Mouse (Mus musculus) forebrain, embryonic 15.5 days (tissue): ENCODE measurements around the gene Plppr5. TPM values are rescaled to one million over a fixed set of nuclear protein-coding genes. Genes with fewer than 3 reads are reported as not detected.

Experiments used
- ATAC-seq: fragments of 200-750 bp; cut with Nextera tagmentation; replicated peaks from 2 replicates; pipeline ENCODE4 v1.8.0; 2017; ENCODE audit warnings: mild to moderate bottlenecking, moderate TSS enrichment, moderate library complexity
- H3K27ac ChIP-seq: fragments of 300-500 bp; sonication (generic); replicated peaks from 2 replicates; pipeline ENCODE4 v1.5.1; 2015; ENCODE audit warnings: mild to moderate bottlenecking, inconsistent platforms
- H3K27me3 ChIP-seq: fragments of 300-500 bp; sonication (generic); 2 replicates; pipeline ENCODE4 v1.6.1; 2015; ENCODE audit warnings: inconsistent platforms
- H3K36me3 ChIP-seq: fragments of 300-500 bp; sonication (generic); 2 replicates; pipeline ENCODE4 v1.6.1; 2015; ENCODE audit warnings: mild to moderate bottlenecking, inconsistent platforms
- H3K4me1 ChIP-seq: fragments of 300-500 bp; sonication (generic); 2 replicates; pipeline ENCODE4 v1.6.1; 2015; ENCODE audit warnings: inconsistent platforms
- H3K4me2 ChIP-seq: fragments of 300-500 bp; sonication (generic); replicated peaks from 2 replicates; pipeline ENCODE4 v1.6.1; 2015; ENCODE audit warnings: mild to moderate bottlenecking, inconsistent platforms
- H3K4me3 ChIP-seq: fragments of 300-500 bp; sonication (generic); 2 replicates; pipeline ENCODE4 v1.5.1; 2015; ENCODE audit warnings: mild to moderate bottlenecking, inconsistent platforms
- H3K9ac ChIP-seq: fragments of 300-500 bp; sonication (generic); replicated peaks from 2 replicates; pipeline ENCODE4 v1.6.1; 2015; ENCODE audit warnings: mild to moderate bottlenecking, inconsistent platforms
- H3K9me3 ChIP-seq: fragments of 300-500 bp; sonication (generic); 2 replicates; pipeline ENCODE4 v1.6.1; 2016; ENCODE audit warnings: inconsistent platforms
- WGBS: fragments of 180-500 bp; shearing (Covaris S2); methylation state at CpG from one replicate; pipeline ENCODE4 v1.1.7; 2015; ENCODE audit warnings: mixed read lengths; 5-methylcytosine and 5-hydroxymethylcytosine counted together
- polyA plus RNA-seq: library from polyadenylated mRNA; unstranded; fragments of >200 nt; fragmentation: Nextera tagmentation; extraction: Ambion mirVana; gene quantifications from 2 replicates; pipeline ENCODE4 v1.2.1, GENCODE M21; 2015

Gene Plppr5
- polyA plus RNA-seq, 1 experiment from 2014 or later = 7.4 TPM

DNA sequence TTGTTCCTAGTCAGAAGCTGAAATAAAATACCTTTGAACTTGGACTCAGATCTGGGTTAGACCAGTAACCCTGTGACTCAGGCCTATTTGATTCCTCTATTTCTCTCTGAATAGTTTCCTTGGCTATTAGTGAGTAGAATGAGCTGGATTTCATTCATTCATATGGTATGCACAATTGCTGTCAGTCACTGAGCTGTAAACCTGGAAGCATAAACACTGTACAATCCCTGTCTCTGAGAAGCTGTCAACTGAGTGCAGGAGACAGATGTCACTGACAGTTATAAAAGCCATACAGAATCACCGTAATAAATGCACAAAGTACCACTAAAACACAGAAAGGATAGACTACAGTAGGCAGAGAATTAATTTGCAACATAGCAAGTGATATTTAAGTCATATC lies 40.2 kb downstream of the Plppr5 start:
- Histone ChIP-seq H3K9me3 (no peaks in the 10 kb centered on the region), H3K36me3 (no peaks in the 10 kb centered on the region), H3K4me2 (no peak overlapping the region), H3K27me3 (no peaks in the 10 kb centered on the region), H3K9ac (no peak overlapping the region), H3K27ac (peak overlapping the region; percentile 20; the same call in 1 of the 2 replicates), H3K4me1 (peaks cover 8% of the 10 kb centered on the region), H3K4me3 (no peak overlapping the region)
- 39% methylated on average over 1 of the region's 1 CpGs for WGBS
- no peak for ATAC-seq

DNA sequence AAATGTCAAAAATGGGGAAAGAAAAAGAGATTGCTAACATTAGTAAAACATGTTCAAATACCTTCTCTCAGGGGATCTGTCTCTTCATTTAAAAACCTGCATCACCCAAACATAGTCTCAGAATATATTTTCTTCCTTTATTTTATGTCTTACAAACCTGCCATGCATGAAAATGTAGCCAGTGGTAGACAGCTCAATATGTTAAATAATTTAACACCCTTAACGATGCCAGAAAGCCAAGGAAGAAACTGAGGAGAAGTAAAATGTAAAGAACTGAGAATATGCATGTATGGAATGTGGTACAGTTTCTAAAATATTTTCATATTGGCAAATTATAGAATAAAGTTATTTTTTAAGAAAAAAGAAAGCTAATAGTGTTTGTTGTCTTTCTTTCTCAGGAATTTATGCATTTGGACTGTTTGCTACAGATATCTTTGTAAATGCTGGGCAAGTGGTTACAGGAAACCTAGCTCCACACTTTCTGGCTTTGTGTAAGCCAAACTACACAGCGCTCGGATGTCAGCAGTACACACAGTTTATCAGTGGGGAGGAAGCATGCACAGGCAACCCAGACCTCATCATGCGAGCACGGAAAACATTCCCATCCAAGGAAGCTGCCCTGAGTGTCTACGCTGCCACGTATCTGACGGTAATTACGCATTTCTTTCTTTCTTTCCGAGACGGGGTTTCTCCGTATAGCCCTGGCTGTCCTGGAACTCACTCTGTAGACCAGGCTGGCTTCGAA lies 50.8 kb downstream of the Plppr5 start:
- peak overlapping the region; percentile 45 for H3K27ac ChIP-seq
- no peak overlapping the region for H3K4me3 ChIP-seq
- no peaks in the 10 kb centered on the region for H3K27me3 ChIP-seq
- H3K9me3 ChIP-seq = no peaks in the 10 kb centered on the region
- no peak overlapping the region for H3K4me2 ChIP-seq
- no peak overlapping the region for H3K9ac ChIP-seq
- 74% methylated on average over 13 of the region's 13 CpGs for WGBS
- ATAC-seq = 0 out of 2 replicates have a peak, but pooled peaks have one; percentile 47
- peaks cover 16% of the 10 kb centered on the region for H3K4me1 ChIP-seq
- no peaks in the 10 kb centered on the region for H3K36me3 ChIP-seq

DNA sequence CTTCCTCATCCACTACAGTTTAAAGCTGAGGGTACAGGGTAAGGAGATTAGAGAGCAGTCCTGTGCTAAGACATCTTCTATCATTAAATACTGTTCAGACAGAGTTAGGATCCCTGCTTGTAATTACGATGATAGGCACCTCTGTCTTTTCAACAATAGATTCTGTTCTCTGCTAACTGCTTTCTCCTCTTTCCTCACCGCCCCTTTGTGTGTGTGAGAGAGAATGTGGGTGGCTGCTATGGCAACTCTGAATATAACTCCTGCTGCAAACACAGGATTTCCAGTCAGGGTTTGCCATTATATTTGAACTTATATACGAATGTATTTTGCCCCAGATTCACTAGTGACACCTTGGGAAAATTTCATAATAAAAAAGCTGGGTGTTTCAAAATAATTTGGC lies 54.2 kb downstream of the Plppr5 start:
- no peaks in the 10 kb centered on the region for H3K36me3 ChIP-seq
- H3K27ac ChIP-seq = peak overlapping the region; percentile 70
- H3K9ac ChIP-seq = no peak overlapping the region
- H3K4me1 ChIP-seq = peaks cover 20% of the 10 kb centered on the region
- ATAC-seq = peak; percentile 73
- H3K9me3 ChIP-seq = no peaks in the 10 kb centered on the region
- WGBS = 9% methylated on average over 3 of the region's 3 CpGs
- H3K4me2 ChIP-seq = no peak overlapping the region
- H3K4me3 ChIP-seq = no peak overlapping the region
- no peaks in the 10 kb centered on the region for H3K27me3 ChIP-seq

DNA sequence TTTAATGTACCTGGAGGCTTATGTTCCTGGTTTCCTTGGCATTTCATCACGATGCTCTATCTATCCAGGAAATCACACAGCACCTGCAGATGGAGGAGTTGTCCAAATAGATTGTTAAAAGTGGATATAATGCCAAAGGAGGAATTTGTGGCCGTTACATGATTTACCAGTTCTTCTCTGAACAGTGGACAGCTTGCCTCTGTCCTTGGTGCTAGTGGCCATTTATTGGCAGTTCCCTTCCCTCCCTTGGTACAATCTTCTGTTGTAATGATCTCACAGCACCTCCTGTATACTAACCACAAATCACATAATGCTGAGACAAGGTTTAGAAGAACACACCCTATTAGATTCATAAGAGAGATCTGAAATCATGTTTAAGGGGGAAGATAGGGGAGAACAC lies 55.7 kb downstream of the Plppr5 start:
- WGBS = 72% methylated on average over 2 of the region's 2 CpGs
- ATAC-seq = no peak

DNA sequence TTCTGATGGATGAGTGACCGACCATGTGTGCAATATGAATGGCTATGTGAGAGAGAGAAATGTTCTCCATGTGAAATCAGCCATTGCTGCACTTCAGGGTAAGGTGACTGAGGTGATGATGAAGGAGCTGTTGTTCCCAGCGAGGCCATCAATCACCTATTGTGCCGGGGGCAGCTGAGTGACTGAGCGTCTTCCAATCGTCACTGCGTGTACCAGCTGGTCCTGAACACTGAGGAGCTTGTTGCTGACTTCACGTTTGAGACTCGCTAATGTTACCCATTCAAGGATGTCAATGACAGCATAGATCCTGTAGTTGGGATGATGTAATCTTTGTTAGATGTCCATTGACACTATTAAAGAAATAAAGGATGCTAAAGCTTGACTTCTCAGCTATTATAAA lies 74.0 kb downstream of the Plppr5 start:
- no peaks in the 10 kb centered on the region for H3K27me3 ChIP-seq
- H3K4me1 ChIP-seq = no peaks in the 10 kb centered on the region
- no peak for ATAC-seq
- H3K9ac ChIP-seq = no peak overlapping the region
- no peak overlapping the region for H3K4me3 ChIP-seq
- H3K4me2 ChIP-seq = no peak overlapping the region
- WGBS = 69% methylated on average over 8 of the region's 8 CpGs
- H3K27ac ChIP-seq = no peak overlapping the region
- no peaks in the 10 kb centered on the region for H3K9me3 ChIP-seq
- no peaks in the 10 kb centered on the region for H3K36me3 ChIP-seq

More for the DNA sequence above, 55.7 kb downstream of the Plppr5 start:
- H3K27ac ChIP-seq = no peak overlapping the region
- no peaks in the 10 kb centered on the region for H3K36me3 ChIP-seq
- H3K4me2 ChIP-seq = no peak overlapping the region
- H3K27me3 ChIP-seq = no peaks in the 10 kb centered on the region
- peaks cover 15% of the 10 kb centered on the region for H3K4me1 ChIP-seq
- no peaks in the 10 kb centered on the region for H3K9me3 ChIP-seq
- no peak overlapping the region for H3K4me3 ChIP-seq
- no peak overlapping the region for H3K9ac ChIP-seq

DNA sequence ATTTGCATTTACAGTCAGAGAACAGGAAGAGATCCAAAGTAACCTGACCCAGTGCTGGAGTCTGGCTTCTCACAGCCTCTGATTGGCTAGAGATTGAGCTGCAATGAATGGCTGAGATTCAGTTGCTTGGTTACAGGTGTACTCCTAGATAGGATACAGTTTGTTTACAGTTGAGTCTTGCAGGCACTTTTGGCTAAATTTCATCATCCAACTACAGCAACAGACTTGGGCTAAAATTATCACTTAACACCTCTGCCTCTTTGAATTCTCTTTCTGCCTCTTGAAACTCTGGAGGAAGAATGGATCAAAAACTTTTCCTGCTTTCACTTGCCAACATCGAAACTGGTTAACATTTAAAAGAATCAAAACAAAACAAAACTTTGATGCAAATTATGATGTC lies 89.7 kb downstream of the Plppr5 start:
- no peak for ATAC-seq
- Histone ChIP-seq H3K27ac (no peak overlapping the region), H3K4me2 (no peak overlapping the region), H3K9me3 (no peaks in the 10 kb centered on the region), H3K9ac (no peak overlapping the region), H3K36me3 (no peaks in the 10 kb centered on the region), H3K27me3 (no peaks in the 10 kb centered on the region), H3K4me3 (no peak overlapping the region), H3K4me1 (no peaks in the 10 kb centered on the region)
- 42% methylated on average over 1 of the region's 1 CpGs for WGBS

DNA sequence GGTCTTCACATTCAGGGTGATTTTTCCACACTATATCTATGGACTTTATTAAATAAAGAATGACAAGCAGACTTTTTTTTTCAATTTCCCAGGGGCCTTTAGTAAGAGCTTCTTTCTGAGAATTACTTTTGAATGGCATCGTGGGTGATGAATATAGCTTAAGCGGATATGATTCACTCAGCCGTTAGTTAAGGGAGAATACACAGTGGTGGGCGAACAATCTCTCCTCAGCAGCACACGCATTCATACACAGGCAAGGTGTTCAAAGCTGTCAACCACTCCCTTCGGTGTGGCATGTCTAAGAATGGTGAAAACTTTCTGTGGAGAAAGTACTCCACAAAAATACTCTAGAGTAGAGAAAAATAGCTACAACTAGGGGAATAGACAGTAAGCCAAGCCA lies 104.6 kb downstream of the Plppr5 start:
- Histone ChIP-seq H3K9me3 (no peaks in the 10 kb centered on the region), H3K36me3 (no peaks in the 10 kb centered on the region), H3K4me2 (no peak overlapping the region), H3K4me1 (no peaks in the 10 kb centered on the region), H3K4me3 (no peak overlapping the region), H3K27ac (no peak overlapping the region), H3K27me3 (no peaks in the 10 kb centered on the region), H3K9ac (no peak overlapping the region)
- WGBS = 88% methylated on average over 6 of the region's 6 CpGs
- no peak for ATAC-seq

DNA sequence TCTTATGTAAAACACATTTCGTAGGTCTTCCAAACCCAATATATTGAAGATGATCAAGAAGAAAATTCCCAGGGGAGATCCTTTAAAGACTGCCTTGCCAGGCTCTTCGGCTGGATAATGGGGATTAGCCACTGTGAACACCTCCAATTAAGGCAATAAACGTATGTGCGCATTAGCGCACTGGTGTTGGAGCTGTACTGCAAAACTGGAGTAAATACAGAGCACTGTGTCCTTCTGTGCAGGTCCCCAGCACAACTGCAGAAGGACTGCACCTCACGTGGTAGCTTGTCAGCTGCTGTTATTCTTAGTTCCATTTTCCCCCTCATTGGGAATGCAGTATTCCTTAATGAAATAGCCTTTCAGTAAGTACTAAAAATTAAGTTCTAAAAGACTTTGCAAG lies 110.0 kb downstream of the Plppr5 start:
- Histone ChIP-seq H3K9ac (no peak overlapping the region), H3K27me3 (no peaks in the 10 kb centered on the region), H3K4me2 (no peak overlapping the region), H3K4me3 (no peak overlapping the region), H3K9me3 (no peaks in the 10 kb centered on the region), H3K36me3 (no peaks in the 10 kb centered on the region), H3K4me1 (peaks cover 4% of the 10 kb centered on the region; the same call in 1 of the 2 replicates), H3K27ac (no peak overlapping the region)
- ATAC-seq = no peak
- 36% methylated on average over 6 of the region's 6 CpGs for WGBS

DNA sequence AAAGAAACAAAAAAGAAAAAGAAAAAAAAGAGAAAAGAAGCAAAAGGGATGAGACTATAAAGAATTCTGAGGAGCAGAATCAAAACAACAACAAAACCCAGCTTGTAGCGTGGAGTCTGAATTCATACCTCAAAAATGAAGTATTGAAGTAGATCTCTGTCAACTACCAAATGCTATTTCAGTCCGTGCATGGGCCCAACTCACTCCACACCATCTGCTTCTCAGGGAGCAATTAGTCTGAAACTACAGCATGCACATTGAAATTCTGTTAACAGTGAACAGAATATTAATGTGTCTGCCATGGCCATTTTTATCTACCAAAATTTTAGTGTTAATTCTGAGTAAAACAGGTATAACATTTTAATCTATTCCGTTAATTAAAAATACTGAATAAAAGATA lies 111.4 kb downstream of the Plppr5 start:
- H3K4me1 ChIP-seq = peaks cover 4% of the 10 kb centered on the region; the same call in 1 of the 2 replicates
- no peaks in the 10 kb centered on the region for H3K9me3 ChIP-seq
- WGBS = 57% methylated on average over 3 of the region's 3 CpGs
- H3K27me3 ChIP-seq = no peaks in the 10 kb centered on the region
- H3K4me2 ChIP-seq = no peak overlapping the region
- H3K4me3 ChIP-seq = no peak overlapping the region
- H3K36me3 ChIP-seq = no peaks in the 10 kb centered on the region
- H3K9ac ChIP-seq = no peak overlapping the region
- 0 out of 2 replicates have a peak, but pooled peaks have one; percentile 53 for ATAC-seq
- no peak overlapping the region for H3K27ac ChIP-seq

DNA sequence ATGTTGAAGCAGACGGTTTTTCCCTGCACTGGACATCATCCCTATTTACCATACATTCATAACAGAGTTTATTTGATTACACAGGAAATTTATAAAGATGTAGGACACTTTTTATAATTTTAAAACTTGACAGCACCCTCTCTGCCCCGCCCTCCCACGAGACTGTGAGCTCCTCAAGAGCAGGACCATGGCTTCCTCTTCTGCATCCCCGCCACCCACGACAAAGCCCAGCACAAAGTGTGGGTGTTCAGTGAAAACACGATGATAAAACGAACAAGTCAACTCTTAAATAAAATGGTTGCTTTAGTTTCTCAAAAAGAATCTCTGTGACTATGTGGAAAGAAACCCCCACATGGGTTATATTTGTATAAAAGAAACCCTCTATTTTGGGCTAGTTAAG lies 112.0 kb downstream of the Plppr5 start:
- no peak for ATAC-seq
- Histone ChIP-seq H3K4me3 (no peak overlapping the region), H3K9me3 (no peaks in the 10 kb centered on the region), H3K4me2 (no peak overlapping the region), H3K27ac (no peak overlapping the region), H3K27me3 (no peaks in the 10 kb centered on the region), H3K4me1 (peaks cover 4% of the 10 kb centered on the region; the same call in 1 of the 2 replicates), H3K9ac (no peak overlapping the region), H3K36me3 (no peaks in the 10 kb centered on the region)
- WGBS = 91% methylated on average over 7 of the region's 7 CpGs

DNA sequence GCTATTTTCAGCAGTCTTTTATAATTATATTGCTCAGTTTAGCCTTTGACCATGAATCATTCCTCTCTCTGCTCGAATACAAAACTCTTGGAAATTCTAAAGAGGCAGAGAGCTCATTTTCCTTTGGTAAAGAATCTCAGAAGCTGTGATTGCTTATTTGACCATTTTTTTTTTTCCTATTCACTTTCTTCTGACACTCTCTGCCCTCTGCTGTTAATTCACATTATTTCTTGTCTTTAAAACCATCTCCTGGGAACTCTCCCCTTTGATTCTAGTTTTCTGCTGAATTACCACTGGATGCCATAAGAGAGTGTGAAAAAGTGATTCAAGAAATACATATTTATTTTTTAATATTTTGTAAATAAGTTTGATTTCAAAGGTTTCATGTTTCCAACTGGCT lies 120.1 kb downstream of the Plppr5 start:
- H3K9ac ChIP-seq = no peak overlapping the region
- WGBS = 26% methylated on average over 1 of the region's 1 CpGs
- H3K4me2 ChIP-seq = no peak overlapping the region
- no peaks in the 10 kb centered on the region for H3K9me3 ChIP-seq
- no peak for ATAC-seq
- no peaks in the 10 kb centered on the region for H3K4me1 ChIP-seq
- H3K4me3 ChIP-seq = no peak overlapping the region
- no peak overlapping the region for H3K27ac ChIP-seq
- H3K27me3 ChIP-seq = no peaks in the 10 kb centered on the region
- no peaks in the 10 kb centered on the region for H3K36me3 ChIP-seq

DNA sequence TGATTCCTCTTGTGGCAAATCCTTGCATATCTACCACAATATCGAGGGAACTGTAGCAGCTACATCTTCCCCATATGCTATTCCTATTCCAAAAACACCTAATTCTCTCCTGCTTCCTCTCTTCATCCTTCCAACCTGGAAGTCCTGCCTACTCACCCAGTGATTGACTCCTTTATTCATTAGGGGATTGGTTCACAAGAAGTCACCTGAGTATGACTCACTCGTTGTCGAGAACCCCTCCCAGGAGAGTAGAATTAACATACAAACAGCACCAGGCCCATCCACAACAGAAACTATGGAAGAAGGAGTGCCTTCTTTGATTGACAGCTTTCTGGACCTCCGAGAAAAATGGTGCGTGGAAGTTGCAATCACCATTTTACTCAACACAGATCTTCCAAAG lies 121.7 kb downstream of the Plppr5 start:
- H3K36me3 ChIP-seq = no peaks in the 10 kb centered on the region
- H3K4me1 ChIP-seq = no peaks in the 10 kb centered on the region
- no peaks in the 10 kb centered on the region for H3K27me3 ChIP-seq
- no peak overlapping the region for H3K27ac ChIP-seq
- no peak for ATAC-seq
- H3K9ac ChIP-seq = no peak overlapping the region
- no peaks in the 10 kb centered on the region for H3K9me3 ChIP-seq
- no peak overlapping the region for H3K4me3 ChIP-seq
- WGBS = 86% methylated on average over 5 of the region's 5 CpGs
- no peak overlapping the region for H3K4me2 ChIP-seq

DNA sequence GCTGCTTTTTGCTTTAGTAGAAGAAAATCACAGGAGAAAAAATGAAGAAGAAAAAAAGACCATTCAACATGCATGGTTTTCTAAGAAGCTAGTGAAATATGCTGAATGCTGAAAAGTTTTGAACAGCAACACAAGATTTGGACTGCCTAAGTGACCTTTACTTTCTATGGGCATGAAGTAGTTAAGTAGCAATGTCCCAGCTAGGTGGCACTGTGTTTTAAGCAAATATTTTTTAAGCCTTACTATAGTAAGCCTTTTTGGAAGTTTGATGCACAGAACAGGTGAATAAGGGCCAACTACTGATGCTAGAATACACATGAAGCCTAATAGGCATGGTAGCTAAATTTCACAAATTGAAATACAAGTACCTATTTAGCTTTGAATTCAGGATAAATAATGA lies 134.2 kb downstream of the Plppr5 start:
- Histone ChIP-seq H3K27ac (no peak overlapping the region), H3K9me3 (no peaks in the 10 kb centered on the region), H3K27me3 (no peaks in the 10 kb centered on the region), H3K4me1 (no peaks in the 10 kb centered on the region), H3K4me2 (no peak overlapping the region), H3K9ac (no peak overlapping the region), H3K36me3 (no peaks in the 10 kb centered on the region), H3K4me3 (no peak overlapping the region)
- ATAC-seq = no peak
